Mouse (Mus musculus) ES-Bruce4 (cell line): ENCODE results near the gene Gm29797. TPM values are rescaled to one million over a fixed set of nuclear protein-coding genes. Genes with fewer than 3 reads are reported as not detected.

ENCODE experiments used
- H3K27ac ChIP-seq: 2 replicates; pipeline ENCODE4 v1.5.1; 2012; ENCODE audit warnings: low read length, inconsistent platforms; ENCODE audit not compliant: insufficient read depth
- H3K27me3 ChIP-seq: 2 replicates; pipeline ENCODE4 v1.6.1; 2012; ENCODE audit warnings: mild to moderate bottlenecking, low read length, inconsistent platforms; ENCODE audit not compliant: control insufficient read depth, poor library complexity, insufficient read depth, severe bottlenecking
- H3K36me3 ChIP-seq: 2 replicates; pipeline ENCODE4 v1.6.1; 2012; ENCODE audit warnings: inconsistent platforms, mild to moderate bottlenecking, low read length, moderate library complexity; ENCODE audit not compliant: control insufficient read depth, poor library complexity, insufficient read depth, severe bottlenecking
- H3K4me1 ChIP-seq: one replicate; pipeline ENCODE4 v1.8.1; 2011; ENCODE audit warnings: low read length; ENCODE audit not compliant: control insufficient read depth, insufficient read depth
- H3K4me3 ChIP-seq: 2 replicates; pipeline ENCODE4 v1.5.1; 2011; ENCODE audit warnings: low read depth, mild to moderate bottlenecking, low read length
- H3K9ac ChIP-seq: 2 replicates; pipeline ENCODE4 v1.6.1; 2012; ENCODE audit warnings: low read depth, mild to moderate bottlenecking, inconsistent platforms; ENCODE audit not compliant: poor library complexity, severe bottlenecking
- H3K9me3 ChIP-seq: replicated peaks from 2 replicates; pipeline ENCODE4 v1.6.1; 2012; ENCODE audit warnings: mild to moderate bottlenecking, low read length, inconsistent platforms; ENCODE audit not compliant: control insufficient read depth, poor library complexity, insufficient read depth, severe bottlenecking
- CTCF ChIP-seq: IDR thresholded peaks from one replicate; pipeline ENCODE4 v1.8.1; 2011; ENCODE audit warnings: low read depth, low read length
- EP300 ChIP-seq: IDR thresholded peaks from 2 replicates; pipeline ENCODE4 v1.6.1; 2011; ENCODE audit warnings: low read depth, low read length; ENCODE audit not compliant: insufficient read depth
- POLR2A ChIP-seq: IDR thresholded peaks from one replicate; pipeline ENCODE4 v1.8.1; 2011; ENCODE audit warnings: low read length; ENCODE audit not compliant: insufficient read depth
- polyA plus RNA-seq: library from polyadenylated mRNA; stranded (reverse); fragments of >200 nt; gene quantifications from 2 replicates; pipeline ENCODE4 v1.2.4, GENCODE M21; 2011; ENCODE audit warnings: low read depth; ENCODE audit not compliant: missing spikeins, insufficient read depth, insufficient read length

Gm29797 gene
- polyA plus RNA-seq, 1 experiment, result 1.6 TPM

GRCm38 (mm10) chr2:181689466-181690160 lies 32.8 kb downstream of the Gm29797 start:
- Histone ChIP-seq H3K27ac (no peak overlapping the region), H3K4me3 (no peak overlapping the region), H3K9me3 (no peaks in the 10 kb centered on the region), H3K36me3 (0 out of 2 replicates have a peak, but pooled peaks cover 4% of the 10 kb centered on the region), H3K4me1 (no peaks in the 10 kb centered on the region), H3K9ac (no peak overlapping the region), H3K27me3 (no peaks in the 10 kb centered on the region)
- TF ChIP-seq POLR2A, result no peak
- TF ChIP-seq EP300, result no peak
- TF ChIP-seq CTCF, result no peak

- Histone ChIP-seq H3K27me3 (no peaks in the 10 kb centered on the region), H3K9me3 (no peaks in the 10 kb centered on the region), H3K4me1 (no peaks in the 10 kb centered on the region), H3K36me3 (0 out of 2 replicates have a peak, but pooled peaks cover 4% of the 10 kb centered on the region), H3K4me3 (no peak overlapping the region), H3K9ac (no peak overlapping the region), H3K27ac (no peak overlapping the region)
- TF ChIP-seq EP300 (no peak), CTCF (no peak), POLR2A (no peak)
Observed at GRCm38 (mm10) chr2:181691083-181691482, 34.2 kb downstream of the Gm29797 start.

- Histone ChIP-seq H3K27ac (no peak overlapping the region), H3K36me3 (0 out of 2 replicates have a peak, but pooled peaks cover 4% of the 10 kb centered on the region), H3K4me1 (no peaks in the 10 kb centered on the region), H3K9me3 (no peaks in the 10 kb centered on the region), H3K9ac (no peak overlapping the region), H3K4me3 (no peak overlapping the region), H3K27me3 (no peaks in the 10 kb centered on the region)
- TF ChIP-seq EP300 (no peak), POLR2A (no peak), CTCF (no peak)
Observed at GRCm38 (mm10) chr2:181691571-181691970, 34.7 kb downstream of the Gm29797 start.

- TF ChIP-seq POLR2A (no peak), CTCF (no peak), EP300 (no peak)
- no peaks in the 10 kb centered on the region for H3K27me3 ChIP-seq
- H3K9me3 ChIP-seq, result no peaks in the 10 kb centered on the region
- no peaks in the 10 kb centered on the region for H3K4me1 ChIP-seq
- H3K4me3 ChIP-seq, result no peak overlapping the region
- H3K27ac ChIP-seq, result no peak overlapping the region
- H3K9ac ChIP-seq, result no peak overlapping the region
- 0 out of 2 replicates have a peak, but pooled peaks cover 4% of the 10 kb centered on the region for H3K36me3 ChIP-seq
Observed at GRCm38 (mm10) chr2:181692304-181692703, 35.5 kb downstream of the Gm29797 start.

GRCm38 (mm10) chr2:181693339-181694280 lies 36.8 kb downstream of the Gm29797 start, which contains the start of gene Rgs19:
Gene Rgs19 (minus strand): TSS chr2:181693977.
- Histone ChIP-seq H3K36me3 (0 out of 2 replicates have a peak, but pooled peaks cover 4% of the 10 kb centered on the region), H3K27me3 (no peaks in the 10 kb centered on the region), H3K9ac (peak within 1 kb of the TSS; percentile 91), H3K4me1 (no peaks in the 10 kb centered on the region), H3K4me3 (peak within 1 kb of the TSS; percentile 83), H3K9me3 (no peaks in the 10 kb centered on the region), H3K27ac (no peak within 1 kb of the TSS)
- TF ChIP-seq POLR2A (peak; percentile 10), CTCF (no peak), EP300 (no peak)

GRCm38 (mm10) chr2:181694581-181694980 lies 37.7 kb downstream of the Gm29797 start:
- Histone ChIP-seq H3K4me1 (no peaks in the 10 kb centered on the region), H3K9me3 (no peaks in the 10 kb centered on the region), H3K27ac (no peak overlapping the region), H3K27me3 (no peaks in the 10 kb centered on the region), H3K4me3 (no peak overlapping the region), H3K36me3 (no peaks in the 10 kb centered on the region), H3K9ac (peak overlapping the region; percentile 91; the same call in 1 of the 2 replicates)
- no peak for TF ChIP-seq CTCF
- TF ChIP-seq POLR2A, result no peak
- TF ChIP-seq EP300, result no peak
